Mouse (Mus musculus) thymus, adult 2 months (tissue): ENCODE results near the gene Cyp2c38. TPM values are rescaled to one million over a fixed set of nuclear protein-coding genes. Genes with fewer than 3 reads are reported as not detected.
"Not testable (repeated sequence)": the region's sequence is repeated elsewhere in the genome, so short reads cannot be mapped to it uniquely, and the experiment has no call there.

Experiments used
- DNase-seq: peaks from one replicate; pipeline ENCODE4 v3.0.0; 2021
- H3K27ac ChIP-seq: fragments of 200-500 bp; 2 replicates; pipeline ENCODE4 v1.5.1; 2012; ENCODE audit warnings: low read length, control low read depth; ENCODE audit not compliant: control insufficient read depth, insufficient read depth
- H3K27me3 ChIP-seq: fragments of 200-500 bp; 2 replicates; pipeline ENCODE4 v1.6.1; 2012; ENCODE audit warnings: mild to moderate bottlenecking, low read length, moderate library complexity, mixed read lengths; ENCODE audit not compliant: control insufficient read depth, insufficient read depth
- H3K36me3 ChIP-seq: fragments of 200-500 bp; 2 replicates; pipeline ENCODE4 v1.6.1; 2012; ENCODE audit warnings: mild to moderate bottlenecking, low read length, moderate library complexity; ENCODE audit not compliant: control insufficient read depth, insufficient read depth
- H3K4me1 ChIP-seq: fragments of 200-500 bp; replicated peaks from 2 replicates; pipeline ENCODE4 v1.6.1; 2012; ENCODE audit warnings: low read length; ENCODE audit not compliant: control insufficient read depth, insufficient read depth
- H3K4me3 ChIP-seq: fragments of 200-500 bp; 2 replicates; pipeline ENCODE4 v1.5.1; 2012; ENCODE audit warnings: mild to moderate bottlenecking, low read length, control low read depth, moderate library complexity; ENCODE audit not compliant: control insufficient read depth, insufficient read depth
- CTCF ChIP-seq: fragments of 200-500 bp; IDR thresholded peaks from 2 replicates; pipeline ENCODE4 v1.5.1; 2012; ENCODE audit warnings: mild to moderate bottlenecking, control low read depth, low read length, moderate library complexity, borderline replicate concordance; ENCODE audit not compliant: control insufficient read depth, poor library complexity, insufficient read depth; ENCODE audit errors: extremely low read depth
- POLR2A ChIP-seq: fragments of 200-500 bp; IDR thresholded peaks from 2 replicates; pipeline ENCODE4 v1.6.1; 2012; ENCODE audit warnings: mild to moderate bottlenecking, low read length, control low read depth, moderate library complexity; ENCODE audit not compliant: control insufficient read depth, poor library complexity, insufficient read depth; ENCODE audit errors: extremely low read depth
- WGBS: fragments of 180-500 bp; shearing (Covaris S2); methylation state at CpG from one replicate; pipeline ENCODE4 v1.1.7; 2018; 5-methylcytosine and 5-hydroxymethylcytosine counted together
- polyA plus RNA-seq: library from polyadenylated mRNA; depleted of rRNA; stranded (reverse); fragments of >200 nt; gene quantifications from 2 replicates; pipeline ENCODE4 v1.2.3, GENCODE M21; 2012; rRNA removed

Gene Cyp2c38
- polyA plus RNA-seq = 0.04 TPM in 1 of 2 replicates, not detected in the other

GRCm38 (mm10) chr19:39462941-39463340 lies at the start of gene Cyp2c38:
Cyp2c38 (minus strand) TSS chr19:39463075.
- no peaks in the 10 kb centered on the region for H3K27me3 ChIP-seq
- TF ChIP-seq CTCF (no peak), POLR2A (no peak)
- 97% methylated on average over 1 of the region's 1 CpGs for WGBS
- no peak for DNase-seq
- no peaks in the 10 kb centered on the region for H3K36me3 ChIP-seq
- H3K4me1 ChIP-seq = no peaks in the 10 kb centered on the region
- H3K4me3 ChIP-seq = no peak within 1 kb of the TSS
- no peak within 1 kb of the TSS for H3K27ac ChIP-seq

GRCm38 (mm10) chr19:39510534-39510933 lies 47.7 kb upstream of the Cyp2c38 start, which contains the start of gene Cyp2c39:
Cyp2c39 (plus strand) TSS chr19:39510862.
- H3K27ac ChIP-seq = no peak within 1 kb of the TSS
- WGBS = 90% methylated on average over 4 of the region's 4 CpGs

GRCm38 (mm10) chr19:39509533-39509932 lies 46.7 kb upstream of the Cyp2c38 start:
- no peak for TF ChIP-seq POLR2A
- TF ChIP-seq CTCF = no peak
- Histone ChIP-seq H3K27ac (no peak overlapping the region), H3K4me1 (no peaks in the 10 kb centered on the region), H3K36me3 (no peaks in the 10 kb centered on the region), H3K4me3 (no peak overlapping the region), H3K27me3 (no peaks in the 10 kb centered on the region)
- DNase-seq = no peak
- WGBS = 82% methylated on average over 1 of the region's 1 CpGs

More at GRCm38 (mm10) chr19:39510534-39510933, 47.7 kb upstream of the Cyp2c38 start, which contains the start of gene Cyp2c39:
- no peaks in the 10 kb centered on the region for H3K36me3 ChIP-seq
- no peaks in the 10 kb centered on the region for H3K27me3 ChIP-seq
- TF ChIP-seq POLR2A (no peak), CTCF (no peak)
- DNase-seq = no peak
- no peaks in the 10 kb centered on the region for H3K4me1 ChIP-seq
- no peak within 1 kb of the TSS for H3K4me3 ChIP-seq

- no peak for DNase-seq
Measured at GRCm38 (mm10) chr19:39506341-39506740, 43.5 kb upstream of the Cyp2c38 start.

GRCm38 (mm10) chr19:39483961-39484360 lies 21.1 kb upstream of the Cyp2c38 start:
- not testable (repeated sequence) for H3K27ac ChIP-seq, DNase-seq
- WGBS = 94% methylated on average over 1 of the region's 1 CpGs

More at GRCm38 (mm10) chr19:39506341-39506740, 43.5 kb upstream of the Cyp2c38 start:
- H3K4me3 ChIP-seq = no peak overlapping the region
- no peaks in the 10 kb centered on the region for H3K36me3 ChIP-seq
- no peak for TF ChIP-seq CTCF
- TF ChIP-seq POLR2A = no peak
- H3K27ac ChIP-seq = no peak overlapping the region
- H3K4me1 ChIP-seq = no peaks in the 10 kb centered on the region
- no peaks in the 10 kb centered on the region for H3K27me3 ChIP-seq

GRCm38 (mm10) chr19:39463923-39464322 lies 1.0 kb upstream of the Cyp2c38 start:
- Histone ChIP-seq H3K27me3 (no peaks in the 10 kb centered on the region), H3K4me3 (no peak overlapping the region), H3K27ac (no peak overlapping the region), H3K36me3 (no peaks in the 10 kb centered on the region), H3K4me1 (no peaks in the 10 kb centered on the region)
- no peak for DNase-seq
- TF ChIP-seq CTCF (no peak), POLR2A (no peak)

More at GRCm38 (mm10) chr19:39483961-39484360, 21.1 kb upstream of the Cyp2c38 start:
- not testable (repeated sequence) for H3K36me3 ChIP-seq, H3K27me3 ChIP-seq, H3K4me1 ChIP-seq, H3K4me3 ChIP-seq

Other genes with a start within 250 kb of the Cyp2c38 start
- 0.05 and 1.7 TPM in 2 replicates for gene Cyp2c29, start 193.7 kb downstream of the Cyp2c38 start, polyA plus RNA-seq
- 0.07 and 0.23 TPM in 2 replicates for gene Cyp2c39, start 47.8 kb upstream of the Cyp2c38 start, polyA plus RNA-seq
- 0.14 TPM in 1 of 2 replicates, not detected in the other for gene Cyp2c67, start 186.0 kb upstream of the Cyp2c38 start, polyA plus RNA-seq